Mouse (Mus musculus) retina, postnatal 1 day (tissue): ENCODE data around the gene Daglb.
A peak's percentile ranks its signal among the peaks of the same experiment; 100 is the strongest.

ENCODE experiments used
- DNase-seq: peaks from one replicate; pipeline ENCODE4 v3.0.0-alpha.2; 2012

Gene Daglb

GRCm38 (mm10) chr5:143520415-143520814 lies 56.0 kb downstream of the Daglb start:
- no peak for DNase-seq

- no peak for DNase-seq
These were observed 58.5 kb downstream of the Daglb start for GRCm38 (mm10) chr5:143522882-143523281.

- DNase-seq: no peak
These were observed 61.3 kb downstream of the Daglb start for GRCm38 (mm10) chr5:143525454-143526225.

GRCm38 (mm10) chr5:143526698-143527331 lies 62.4 kb downstream of the Daglb start:
- DNase-seq: peak; percentile 28

GRCm38 (mm10) chr5:143527486-143528307 lies 63.3 kb downstream of the Daglb start, which contains the start of gene Rac1:
Rac1 (minus strand) TSS chr5:143528036.
- DNase-seq: peak; percentile 98

- no peak for DNase-seq
These were observed 63.9 kb downstream of the Daglb start for GRCm38 (mm10) chr5:143528308-143528683.

GRCm38 (mm10) chr5:143530715-143531114 lies 66.3 kb downstream of the Daglb start:
- no peak for DNase-seq

- no peak for DNase-seq
These were observed 70.5 kb downstream of the Daglb start for GRCm38 (mm10) chr5:143534922-143535321.

GRCm38 (mm10) chr5:143537022-143537421 lies 72.6 kb downstream of the Daglb start:
- no peak for DNase-seq

- no peak for DNase-seq
These were observed 74.7 kb downstream of the Daglb start for GRCm38 (mm10) chr5:143539111-143539510.

GRCm38 (mm10) chr5:143547384-143547783 lies 83.0 kb downstream of the Daglb start:
- peak; percentile 77 for DNase-seq

- peak; percentile 13 for DNase-seq
These were observed 83.5 kb downstream of the Daglb start for GRCm38 (mm10) chr5:143547866-143548265.

GRCm38 (mm10) chr5:143548401-143548846 lies 84.0 kb downstream of the Daglb start:
- peak; percentile 97 for DNase-seq

- DNase-seq: peak; percentile 19
These were observed 84.5 kb downstream of the Daglb start for GRCm38 (mm10) chr5:143548922-143549321.

GRCm38 (mm10) chr5:143552911-143553310 lies 88.5 kb downstream of the Daglb start:
- DNase-seq: no peak

- DNase-seq: no peak
These were observed 90.8 kb downstream of the Daglb start for GRCm38 (mm10) chr5:143555233-143555632.
